Mouse (Mus musculus) midbrain, embryonic 12.5 days (tissue): ENCODE measurements around the gene Xpr1. TPM values are rescaled to one million over a fixed set of nuclear protein-coding genes. Genes with fewer than 3 reads are reported as not detected.

ENCODE experiments used
- ATAC-seq: fragments of 200-750 bp; cut with Nextera tagmentation; 2 replicates; pipeline ENCODE4 v1.8.0; 2017; ENCODE audit warnings: low read depth, moderate TSS enrichment, moderate library complexity; ENCODE audit not compliant: low FRiP score
- H3K27ac ChIP-seq: fragments of 300-500 bp; sonication (generic); replicated peaks from 2 replicates; pipeline ENCODE4 v1.5.1; 2016; ENCODE audit warnings: mild to moderate bottlenecking
- H3K27me3 ChIP-seq: fragments of 300-500 bp; sonication (generic); 2 replicates; pipeline ENCODE4 v1.6.1; 2016; ENCODE audit warnings: mild to moderate bottlenecking
- H3K36me3 ChIP-seq: fragments of 300-500 bp; sonication (generic); 2 replicates; pipeline ENCODE4 v1.6.1; 2016
- H3K4me1 ChIP-seq: fragments of 300-500 bp; sonication (generic); 2 replicates; pipeline ENCODE4 v1.6.1; 2016
- H3K4me2 ChIP-seq: fragments of 300-500 bp; sonication (generic); replicated peaks from 2 replicates; pipeline ENCODE4 v1.6.1; 2016; ENCODE audit warnings: mild to moderate bottlenecking, moderate library complexity
- H3K4me3 ChIP-seq: fragments of 300-500 bp; sonication (generic); 2 replicates; pipeline ENCODE4 v1.5.1; 2016; ENCODE audit warnings: mild to moderate bottlenecking
- H3K9ac ChIP-seq: fragments of 300-500 bp; sonication (generic); replicated peaks from 2 replicates; pipeline ENCODE4 v1.6.1; 2016; ENCODE audit warnings: mild to moderate bottlenecking, moderate library complexity
- H3K9me3 ChIP-seq: fragments of 300-500 bp; sonication (generic); 2 replicates; pipeline ENCODE4 v1.6.1; 2016; ENCODE audit warnings: mild to moderate bottlenecking
- WGBS: fragments of 180-500 bp; shearing (Covaris S2); methylation state at CpG from one replicate; pipeline ENCODE4 v1.1.7; 2016; 5-methylcytosine and 5-hydroxymethylcytosine counted together
- microRNA-seq: library from miRNA; unstranded; fragments of <30 nt; microRNA quantifications from one replicate; pipeline ENCODE4, GENCODE M21; 2017
- polyA plus RNA-seq: library from polyadenylated mRNA; unstranded; fragments of >200 nt; fragmentation: Nextera tagmentation; extraction: Ambion mirVana; gene quantifications from 2 replicates; pipeline ENCODE4 v1.2.1, GENCODE M21; 2016

Xpr1 gene
- polyA plus RNA-seq, 1 experiment from 2014 or later = 34.1 TPM

DNA sequence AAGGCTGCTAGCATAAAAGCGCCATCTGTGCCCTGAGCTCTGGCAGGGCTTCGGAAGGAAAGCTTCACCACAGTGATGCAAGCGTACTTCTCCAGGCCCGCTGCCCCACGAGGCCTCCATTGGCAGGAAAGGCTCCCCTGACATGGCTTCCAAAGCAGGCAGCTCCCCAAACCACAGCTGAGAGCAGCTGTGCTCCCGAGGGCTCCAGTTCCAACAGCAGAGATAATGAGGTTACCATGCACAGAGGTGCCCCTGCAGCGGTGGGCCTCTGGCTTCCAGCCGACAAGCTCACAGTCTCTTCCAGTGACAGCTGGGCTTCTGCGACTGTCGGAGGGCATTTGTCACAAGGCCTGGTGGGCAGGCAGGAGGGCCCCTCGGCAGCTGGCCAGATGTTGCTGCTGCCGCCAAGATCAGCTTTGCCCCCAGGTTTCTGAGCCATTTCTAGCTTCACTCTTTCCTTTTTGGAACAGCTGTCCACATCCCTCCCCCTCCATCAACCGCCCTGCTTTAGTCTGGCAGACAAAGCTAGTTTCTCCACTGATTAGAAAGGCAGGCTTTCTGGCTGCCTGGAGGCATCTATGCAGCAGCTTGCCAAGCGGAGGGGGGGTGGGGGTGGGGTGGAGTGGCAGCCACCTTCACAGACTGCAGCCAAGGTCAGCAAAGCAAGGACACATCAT, 183.1 kb downstream of the Xpr1 start:
- Histone ChIP-seq H3K4me3 (no peak overlapping the region), H3K9ac (no peak overlapping the region; the same call in 1 of the 2 replicates), H3K4me1 (peaks cover 79% of the 10 kb centered on the region), H3K27me3 (no peaks in the 10 kb centered on the region; the same call in 1 of the 2 replicates), H3K27ac (peak overlapping the region; percentile 89), H3K9me3 (no peaks in the 10 kb centered on the region), H3K36me3 (no peaks in the 10 kb centered on the region), H3K4me2 (no peak overlapping the region)
- 15% methylated on average over 14 of the region's 14 CpGs for WGBS
- peak; percentile 23 for ATAC-seq

DNA sequence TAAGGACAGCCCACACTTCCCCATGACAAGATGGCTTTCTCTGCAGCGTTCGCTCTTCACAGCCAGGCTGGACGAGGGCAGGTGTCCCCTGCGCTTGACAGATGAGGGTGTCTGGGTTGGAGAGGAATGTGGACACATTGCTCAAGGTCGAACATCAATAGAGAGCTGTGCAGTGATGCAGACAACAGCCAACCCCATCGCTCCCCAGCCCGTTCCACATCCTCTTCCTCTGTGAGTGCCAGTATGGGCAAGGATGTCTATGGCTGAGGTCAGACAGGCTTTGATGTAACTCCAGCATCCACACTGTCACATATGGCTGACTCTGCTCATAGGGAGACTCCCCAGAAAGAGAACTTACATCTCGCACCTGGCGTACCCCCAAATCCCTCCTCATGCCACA, 183.8 kb downstream of the Xpr1 start:
- Histone ChIP-seq H3K36me3 (no peaks in the 10 kb centered on the region), H3K4me1 (peaks cover 82% of the 10 kb centered on the region), H3K9me3 (no peaks in the 10 kb centered on the region), H3K9ac (no peak overlapping the region; the same call in 1 of the 2 replicates), H3K27me3 (no peaks in the 10 kb centered on the region; the same call in 1 of the 2 replicates), H3K4me2 (no peak overlapping the region), H3K4me3 (no peak overlapping the region), H3K27ac (peak overlapping the region; percentile 89)
- WGBS = 82% methylated on average over 9 of the region's 9 CpGs
- ATAC-seq = no peak

DNA sequence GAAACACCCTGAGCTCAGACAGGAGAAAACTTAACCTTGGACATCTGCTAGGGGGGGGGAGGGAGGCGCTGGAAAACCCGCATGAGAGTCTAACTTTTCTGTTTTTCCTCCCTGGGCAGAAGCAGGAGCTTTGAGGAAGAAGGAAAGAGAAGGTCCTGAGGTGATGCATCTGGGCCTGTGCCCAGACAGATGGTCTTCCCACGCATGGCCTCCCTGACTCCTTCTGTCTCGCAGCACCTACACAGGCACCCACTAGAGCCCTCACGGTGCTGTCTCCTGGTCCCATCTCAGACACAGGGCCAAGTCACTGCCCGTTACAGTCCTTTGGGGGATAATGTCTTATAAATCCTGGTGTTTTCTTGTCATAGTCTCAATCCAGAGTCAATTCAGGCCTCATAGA, 184.4 kb downstream of the Xpr1 start:
- peak overlapping the region; percentile 89 for H3K27ac ChIP-seq
- peaks cover 83% of the 10 kb centered on the region for H3K4me1 ChIP-seq
- peak overlapping the region; percentile 35 for H3K9ac ChIP-seq
- no peaks in the 10 kb centered on the region; the same call in 1 of the 2 replicates for H3K27me3 ChIP-seq
- no peaks in the 10 kb centered on the region for H3K36me3 ChIP-seq
- ATAC-seq = no peak
- WGBS = 72% methylated on average over 6 of the region's 6 CpGs
- no peak overlapping the region for H3K4me2 ChIP-seq
- H3K4me3 ChIP-seq = no peak overlapping the region
- H3K9me3 ChIP-seq = no peaks in the 10 kb centered on the region

DNA sequence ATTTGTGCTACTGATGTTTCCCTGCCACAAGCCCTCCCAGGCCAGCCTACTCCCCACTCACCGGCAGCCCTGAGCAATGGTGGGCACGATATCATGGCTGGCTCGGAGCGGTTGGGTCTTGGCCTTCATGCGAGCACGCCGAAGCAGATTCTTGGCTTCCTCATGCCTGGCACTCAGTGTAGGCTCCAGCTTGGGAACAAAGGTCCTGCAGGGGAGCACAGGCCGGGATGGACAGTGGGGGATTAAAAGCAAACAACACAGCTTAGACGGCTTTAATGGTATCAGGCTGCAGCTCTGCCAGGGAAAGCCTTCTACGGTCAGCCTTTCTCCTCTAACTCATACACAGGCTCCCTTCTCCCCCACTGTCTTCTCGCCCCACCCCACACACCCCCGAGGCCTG, 184.8 kb downstream of the Xpr1 start:
- no peak overlapping the region for H3K4me3 ChIP-seq
- H3K9ac ChIP-seq = peak overlapping the region; percentile 35
- no peaks in the 10 kb centered on the region; the same call in 1 of the 2 replicates for H3K27me3 ChIP-seq
- peak overlapping the region; percentile 89 for H3K27ac ChIP-seq
- WGBS = 34% methylated on average over 12 of the region's 12 CpGs
- no peak overlapping the region for H3K4me2 ChIP-seq
- ATAC-seq = no peak
- no peaks in the 10 kb centered on the region for H3K9me3 ChIP-seq
- H3K36me3 ChIP-seq = no peaks in the 10 kb centered on the region
- peaks cover 80% of the 10 kb centered on the region for H3K4me1 ChIP-seq

DNA sequence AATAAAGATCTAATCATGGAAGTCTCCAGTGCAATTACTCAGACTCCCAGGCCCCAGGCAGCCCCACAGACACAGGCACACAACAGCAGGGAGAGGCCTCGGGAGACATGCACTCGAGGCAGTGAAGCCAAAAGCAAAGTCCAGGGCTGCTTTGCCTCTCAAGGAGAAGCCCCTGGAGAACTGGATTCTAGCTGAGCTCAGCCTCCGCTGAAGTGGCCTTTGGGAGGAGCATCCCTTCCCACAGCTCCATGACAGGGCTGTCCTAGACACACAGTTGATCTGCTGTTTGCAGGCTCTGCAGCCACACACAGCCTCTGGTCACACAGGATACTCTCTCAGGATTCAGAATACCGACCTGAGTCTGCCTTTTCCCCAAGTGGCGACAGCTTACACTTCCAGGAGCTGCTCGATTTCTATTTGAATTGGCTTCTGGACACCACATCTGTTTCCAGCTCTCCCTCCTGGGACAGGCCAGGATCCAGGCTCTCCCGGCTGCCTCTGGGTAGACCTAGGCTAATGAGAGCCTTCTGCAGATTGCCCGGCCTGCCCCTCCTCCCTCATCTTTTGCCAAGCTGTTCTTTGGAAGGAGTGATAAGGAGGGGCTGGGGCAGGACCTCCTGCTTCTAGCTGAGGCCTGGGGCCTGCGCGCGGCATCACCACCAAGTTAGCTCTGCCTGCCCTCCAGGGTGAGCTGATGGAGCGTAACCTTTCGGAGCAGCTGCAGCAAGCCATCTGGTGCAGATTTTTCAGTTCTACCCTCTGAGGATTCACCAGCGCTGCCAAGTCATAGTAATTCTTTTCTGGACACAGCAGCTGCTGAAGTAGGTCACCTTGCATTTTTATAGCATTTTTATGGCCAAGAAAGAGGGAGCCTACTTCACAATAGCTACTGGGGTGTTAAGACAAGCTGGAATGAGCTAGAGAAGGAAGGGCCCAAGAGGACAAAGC, 187.5 kb downstream of the Xpr1 start:
- Histone ChIP-seq H3K27me3 (peaks cover 4% of the 10 kb centered on the region; the same call in 1 of the 2 replicates), H3K4me1 (peaks cover 54% of the 10 kb centered on the region), H3K9me3 (no peaks in the 10 kb centered on the region), H3K4me3 (no peak overlapping the region), H3K9ac (no peak overlapping the region), H3K27ac (peak overlapping the region; percentile 86), H3K36me3 (no peaks in the 10 kb centered on the region), H3K4me2 (no peak overlapping the region)
- ATAC-seq = peak; percentile 81
- 17% methylated on average over 14 of the region's 14 CpGs for WGBS

Small RNA genes within 50 kb of the gene (microRNA-seq; reads per million reads assigned to microRNA genes)
- gene Gm22569 = not detected

Other genes with a start within 250 kb of the Xpr1 start
- gene BC034090, start 173.0 kb downstream of the Xpr1 start, polyA plus RNA-seq = 5.6 and 6.8 TPM in 2 replicates
- gene Acbd6, start 140.7 kb upstream of the Xpr1 start, polyA plus RNA-seq = 82.1 and 83.5 TPM in 2 replicates